In the genomic region with DNA sequence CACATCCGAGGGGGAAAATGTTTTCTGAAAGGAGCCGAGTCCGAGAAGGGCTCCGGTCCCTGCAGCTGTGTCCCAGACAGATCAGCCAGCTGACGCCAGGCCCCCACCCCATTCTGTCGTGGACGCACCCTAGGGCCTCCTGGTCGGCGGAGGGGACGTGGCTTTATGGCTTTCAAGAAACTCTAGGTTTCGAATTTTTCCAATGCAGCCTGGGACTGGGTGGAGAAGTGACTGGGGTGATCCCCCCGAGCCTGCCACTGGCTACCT, we compare ENCODE assay signal across 17 mouse cellular contexts.
DNase-seq lines count a peak whose midpoint lies in the region; ATAC-seq lines count a peak whose summit lies in the region.
"Had no signal": no experiment of that assay in that cellular context is flagged by ENCODE, and none has a peak within 500 bp of the region (broad histone marks: within the 10 kb centered on the region; RNA-seq: fewer than 3 reads in every experiment).

No protein-coding gene starts in this region.

- 0 out of 2 replicates have a peak overlapping the region, but pooled peaks have one; percentile 11 for H3K4me2 ChIP-seq in hindbrain, embryonic 11.5 days (replicated peaks; ENCODE audit: low read depth, low read length)
- no peak overlapping the region for H3K4me2 ChIP-seq in hindbrain, embryonic 16.5 days (ENCODE audit: low read length)
- 0 out of 2 replicates have a peak overlapping the region, but pooled peaks have one; percentile 66 for H3K4me2 ChIP-seq in midbrain, embryonic 12.5 days (replicated peaks)
- no peak overlapping the region for H3K4me2 ChIP-seq in midbrain, embryonic 16.5 days (ENCODE audit: low read length)
- peak overlapping the region; percentile 75 for H3K4me2 ChIP-seq in embryonic facial prominence, embryonic 14.5 days (ENCODE audit: low read depth, low read length)
- H3K4me2 ChIP-seq in neural tube, embryonic 15.5 days = peak overlapping the region; percentile 85; the same call in 1 of the 2 replicates
- H3K4me2 ChIP-seq: liver, embryonic 15.5 days had no signal

- H3K27me3 ChIP-seq in hindbrain, embryonic 11.5 days (ENCODE audit: control insufficient read depth, insufficient read depth, low read length) = peaks cover 38% of the 10 kb centered on the region
- peaks cover 34% of the 10 kb centered on the region for H3K27me3 ChIP-seq in hindbrain, embryonic 16.5 days (replicated peaks; ENCODE audit: control insufficient read depth, insufficient read depth, low read length)
- H3K27me3 ChIP-seq in midbrain, embryonic 12.5 days = peaks cover 94% of the 10 kb centered on the region
- peaks cover 58% of the 10 kb centered on the region for H3K27me3 ChIP-seq in midbrain, embryonic 16.5 days (ENCODE audit: control insufficient read depth, insufficient read depth, low read depth, low read length)
- H3K27me3 ChIP-seq in embryonic facial prominence, embryonic 14.5 days (replicated peaks; ENCODE audit: control insufficient read depth, insufficient read depth, low read length) = peaks cover 32% of the 10 kb centered on the region
- H3K27me3 ChIP-seq in neural tube, embryonic 15.5 days (replicated peaks) = peaks cover 53% of the 10 kb centered on the region

- no peak for ATAC-seq in hindbrain, embryonic 11.5 days (ENCODE audit: low FRiP score)
- no peak for ATAC-seq in hindbrain, embryonic 16.5 days
- no peak for ATAC-seq in midbrain, embryonic 12.5 days (ENCODE audit: low FRiP score, low read depth)
- no peak for ATAC-seq in midbrain, embryonic 16.5 days
- ATAC-seq in embryonic facial prominence, embryonic 14.5 days (ENCODE audit: low read depth) = no peak
- ATAC-seq in neural tube, embryonic 15.5 days (ENCODE audit: low FRiP score) = no peak

- H3K4me3 ChIP-seq in hindbrain, embryonic 11.5 days (ENCODE audit: low read depth, low read length) = no peak overlapping the region
- H3K4me3 ChIP-seq in hindbrain, embryonic 16.5 days (ENCODE audit: low read length) = no peak overlapping the region
- H3K4me3 ChIP-seq in midbrain, embryonic 12.5 days = no peak overlapping the region
- H3K4me3 ChIP-seq in midbrain, embryonic 16.5 days (ENCODE audit: low read depth, low read length) = no peak overlapping the region
- H3K4me3 ChIP-seq in embryonic facial prominence, embryonic 14.5 days (ENCODE audit: low read depth, low read length) = no peak overlapping the region
- no peak overlapping the region for H3K4me3 ChIP-seq in neural tube, embryonic 15.5 days (replicated peaks)
- H3K4me3 ChIP-seq: liver, embryonic 15.5 days had no signal

- no peaks in the 10 kb centered on the region for H3K36me3 ChIP-seq in hindbrain, embryonic 11.5 days (ENCODE audit: control insufficient read depth, insufficient read depth, low read length)
- H3K36me3 ChIP-seq in hindbrain, embryonic 16.5 days (ENCODE audit: control insufficient read depth, insufficient read depth, low read length) = no peaks in the 10 kb centered on the region
- H3K36me3 ChIP-seq in midbrain, embryonic 12.5 days = no peaks in the 10 kb centered on the region
- no peaks in the 10 kb centered on the region for H3K36me3 ChIP-seq in midbrain, embryonic 16.5 days (ENCODE audit: control insufficient read depth, insufficient read depth, low read length)
- H3K36me3 ChIP-seq in embryonic facial prominence, embryonic 14.5 days (ENCODE audit: control insufficient read depth, insufficient read depth, low read length) = no peaks in the 10 kb centered on the region
- H3K36me3 ChIP-seq in neural tube, embryonic 15.5 days = no peaks in the 10 kb centered on the region
- H3K36me3 ChIP-seq: forebrain, embryonic 12.5 days; liver, embryonic 15.5 days; neural tube, embryonic 13.5 days had no signal

- DNase-seq in hindbrain, embryonic 11.5 days (ENCODE audit: low spot score) = no peak
- no peak for DNase-seq in embryonic facial prominence, embryonic 14.5 days (ENCODE audit: low spot score)
- DNase-seq in lung, postnatal 14 days = no peak
- DNase-seq: cerebellum, adult 8-10 months; gastrocnemius, postnatal 10 days; heart, postnatal 10 days; kidney, adult 11 months; kidney, postnatal 10 days; spleen, adult 18-20 months; thymus, postnatal 25 days had no signal

- 29% methylated on average over 12 of the region's 12 CpGs for WGBS in hindbrain, embryonic 11.5 days
- WGBS in hindbrain, embryonic 16.5 days = 25% methylated on average over 12 of the region's 12 CpGs
- 14% methylated on average over 12 of the region's 12 CpGs for WGBS in midbrain, embryonic 12.5 days
- 15% methylated on average over 12 of the region's 12 CpGs for WGBS in midbrain, embryonic 16.5 days
- WGBS in embryonic facial prominence, embryonic 14.5 days = 21% methylated on average over 12 of the region's 12 CpGs
- 23% methylated on average over 12 of the region's 12 CpGs for WGBS in neural tube, embryonic 15.5 days

- no peak overlapping the region for H3K9ac ChIP-seq in hindbrain, embryonic 11.5 days (ENCODE audit: low read depth, low read length)
- no peak overlapping the region for H3K9ac ChIP-seq in hindbrain, embryonic 16.5 days (ENCODE audit: low read depth, low read length)
- H3K9ac ChIP-seq in midbrain, embryonic 12.5 days (replicated peaks) = no peak overlapping the region
- no peak overlapping the region for H3K9ac ChIP-seq in midbrain, embryonic 16.5 days (ENCODE audit: low read depth, low read length)
- no peak overlapping the region for H3K9ac ChIP-seq in embryonic facial prominence, embryonic 14.5 days (ENCODE audit: low read depth, low read length)
- H3K9ac ChIP-seq in neural tube, embryonic 15.5 days (replicated peaks) = no peak overlapping the region
- H3K9ac ChIP-seq: forebrain, embryonic 12.5 days; liver, embryonic 15.5 days had no signal

- no peaks in the 10 kb centered on the region for H3K9me3 ChIP-seq in hindbrain, embryonic 11.5 days (ENCODE audit: control insufficient read depth, low read length)
- H3K9me3 ChIP-seq in hindbrain, embryonic 16.5 days (ENCODE audit: control insufficient read depth, low read length) = no peaks in the 10 kb centered on the region
- no peaks in the 10 kb centered on the region for H3K9me3 ChIP-seq in midbrain, embryonic 12.5 days
- no peaks in the 10 kb centered on the region for H3K9me3 ChIP-seq in midbrain, embryonic 16.5 days (replicated peaks; ENCODE audit: control insufficient read depth, low read length, poor library complexity, severe bottlenecking)
- H3K9me3 ChIP-seq in embryonic facial prominence, embryonic 14.5 days (ENCODE audit: control insufficient read depth, low read length) = no peaks in the 10 kb centered on the region
- H3K9me3 ChIP-seq in neural tube, embryonic 15.5 days (replicated peaks) = no peaks in the 10 kb centered on the region
- H3K9me3 ChIP-seq: forebrain, embryonic 12.5 days; liver, embryonic 15.5 days; neural tube, embryonic 13.5 days had no signal

- H3K4me1 ChIP-seq in hindbrain, embryonic 11.5 days (replicated peaks; ENCODE audit: control insufficient read depth, insufficient read depth, low read length) = peaks cover 13% of the 10 kb centered on the region
- peaks cover 12% of the 10 kb centered on the region for H3K4me1 ChIP-seq in hindbrain, embryonic 16.5 days (ENCODE audit: control insufficient read depth, insufficient read depth, low read depth, low read length)
- H3K4me1 ChIP-seq in midbrain, embryonic 12.5 days = peaks cover 23% of the 10 kb centered on the region
- H3K4me1 ChIP-seq in midbrain, embryonic 16.5 days (ENCODE audit: control insufficient read depth, insufficient read depth, low read length) = peaks cover 11% of the 10 kb centered on the region
- peaks cover 24% of the 10 kb centered on the region for H3K4me1 ChIP-seq in embryonic facial prominence, embryonic 14.5 days (ENCODE audit: control insufficient read depth, insufficient read depth, low read length)
- H3K4me1 ChIP-seq in neural tube, embryonic 15.5 days = peaks cover 19% of the 10 kb centered on the region

- H3K27ac ChIP-seq in hindbrain, embryonic 11.5 days (ENCODE audit: low read depth, low read length) = no peak overlapping the region
- no peak overlapping the region for H3K27ac ChIP-seq in hindbrain, embryonic 16.5 days (ENCODE audit: low read depth, low read length)
- H3K27ac ChIP-seq in midbrain, embryonic 12.5 days (replicated peaks) = no peak overlapping the region
- no peak overlapping the region for H3K27ac ChIP-seq in midbrain, embryonic 16.5 days (ENCODE audit: low read length)
- no peak overlapping the region for H3K27ac ChIP-seq in embryonic facial prominence, embryonic 14.5 days (replicated peaks; ENCODE audit: low read depth, low read length)
- H3K27ac ChIP-seq in neural tube, embryonic 15.5 days (replicated peaks) = no peak overlapping the region
- H3K27ac ChIP-seq: forebrain, embryonic 12.5 days; liver, embryonic 15.5 days; neural tube, embryonic 13.5 days had no signal

Comparison
In these comparisons a context has a peak if more than half of its experiments do, and no peak if none do; other contexts are left out.
1. H3K4me2 ChIP-seq: peak in hindbrain, embryonic 11.5 days (single experiment), midbrain, embryonic 12.5 days (single experiment), embryonic facial prominence, embryonic 14.5 days (single experiment) and neural tube, embryonic 15.5 days (single experiment); none in hindbrain, embryonic 16.5 days (single experiment) and midbrain, embryonic 16.5 days (single experiment).